Mouse (Mus musculus) kidney, adult 2 months (tissue): ENCODE results near the gene Ube4a.

ENCODE experiments used
- CTCF ChIP-seq: fragments of 200-500 bp; conservative IDR thresholded peaks from 2 replicates; pipeline ENCODE4 v1.5.1; 2011; ENCODE audit warnings: low read depth, mild to moderate bottlenecking, control low read depth, low read length, moderate library complexity, mixed read lengths; ENCODE audit not compliant: insufficient read depth, insufficient read length
- POLR2A ChIP-seq: fragments of 200-500 bp; IDR thresholded peaks from one replicate; pipeline ENCODE4 v1.6.1; 2011; ENCODE audit warnings: low read depth, low read length, control low read depth

GRCm38 (mm10) chr9:44998138-44998537 is 32.7 kb upstream of the Ube4a start:
- TF ChIP-seq CTCF, result no peak
- TF ChIP-seq POLR2A, result no peak
